Mouse (Mus musculus) inflammation-experienced regulatory T-cells, adult 6 months (primary cell): Measurements from ENCODE around the gene Il17ra. TPM values are rescaled to one million over a fixed set of nuclear protein-coding genes. Genes with fewer than 3 reads are reported as not detected.

Source experiments
- ATAC-seq: one replicate; pipeline ENCODE4 v1.8.0; 2017
- polyA plus RNA-seq, 3 experiments: library from polyadenylated mRNA; unstranded; fragments of 100-300 nt; shearing (Covaris generic); gene quantifications; one replicate each; pipeline ENCODE4 v1.2.1; 2017

The Il17ra gene
- polyA plus RNA-seq, 3 experiments from 2014 or later, result 9.7 to 27.4 (median 25.2) TPM

DNA sequence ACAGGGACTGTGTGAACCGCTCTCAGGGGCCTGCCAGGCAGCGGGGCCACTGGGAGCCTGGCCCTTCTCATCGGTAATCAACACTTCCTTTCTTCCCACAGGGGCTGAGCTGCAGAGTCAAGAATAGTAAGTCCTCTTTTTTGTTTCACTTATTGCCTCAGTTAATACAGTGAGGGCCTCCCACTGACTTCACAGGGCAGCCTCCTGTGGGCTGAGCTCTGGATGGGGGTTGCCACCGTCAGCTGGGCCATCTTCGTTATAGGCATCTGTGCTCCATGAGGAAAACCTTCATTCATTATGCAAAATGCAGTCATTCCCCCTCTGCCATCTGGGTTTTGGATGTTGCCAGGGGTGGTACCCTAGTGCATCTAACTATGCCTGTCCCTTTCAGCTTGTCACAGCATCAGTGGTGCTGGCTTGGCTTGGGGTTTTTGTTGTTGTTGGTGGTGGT is 9.0 kb downstream of the Il17ra start:
- no peak for ATAC-seq

- ATAC-seq, result no peak
Measured at GRCm38 (mm10) chr6:120472455-120473140, 9.6 kb downstream of the Il17ra start.

- no peak for ATAC-seq
Measured at GRCm38 (mm10) chr6:120473427-120473826, 10.4 kb downstream of the Il17ra start.

DNA sequence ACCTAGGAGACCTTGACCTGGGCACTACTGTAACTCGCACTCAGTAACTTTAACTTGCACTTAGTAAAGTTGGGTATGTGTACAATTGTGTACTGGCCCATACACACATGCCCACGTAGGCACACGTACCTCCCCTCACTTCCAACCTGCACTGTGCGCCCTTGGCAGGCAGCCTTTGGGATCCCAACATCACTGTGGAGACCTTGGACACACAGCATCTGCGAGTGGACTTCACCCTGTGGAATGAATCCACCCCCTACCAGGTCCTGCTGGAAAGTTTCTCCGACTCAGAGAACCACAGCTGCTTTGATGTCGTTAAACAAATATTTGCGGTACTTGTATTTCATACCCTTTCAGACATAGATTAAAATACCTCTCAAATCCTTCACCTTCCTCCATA is 12.2 kb downstream of the Il17ra start:
- no peak for ATAC-seq

- ATAC-seq, result no peak
Measured at GRCm38 (mm10) chr6:120479302-120479701, 16.3 kb downstream of the Il17ra start.

DNA sequence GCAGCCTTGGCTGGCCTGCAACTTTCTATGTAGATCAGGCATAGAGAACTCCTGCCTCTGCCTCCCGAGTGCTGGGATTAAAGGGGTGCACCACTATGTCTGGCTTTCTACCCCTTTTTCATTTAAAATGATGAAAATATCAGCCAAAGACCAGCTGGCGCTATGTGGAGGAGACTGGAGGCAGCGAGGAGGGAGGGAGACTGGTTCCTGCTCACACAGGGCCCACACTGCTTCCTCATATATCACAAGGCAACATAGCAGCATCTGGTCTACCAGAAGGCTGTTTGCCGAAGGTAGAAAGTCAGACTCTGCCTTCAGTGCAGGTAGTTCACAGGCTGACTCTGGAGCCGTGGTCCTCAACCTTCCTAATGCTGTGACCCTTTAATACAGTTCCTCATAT is 17.3 kb downstream of the Il17ra start:
- no peak for ATAC-seq

- no peak for ATAC-seq
Measured at GRCm38 (mm10) chr6:120481538-120481937, 18.5 kb downstream of the Il17ra start.

- no peak for ATAC-seq
Measured at GRCm38 (mm10) chr6:120482021-120482420, 19.0 kb downstream of the Il17ra start.

- peak; percentile 4 for ATAC-seq
Measured at GRCm38 (mm10) chr6:120482756-120483155, 19.7 kb downstream of the Il17ra start.

GRCm38 (mm10) chr6:120483211-120483626 is 20.2 kb downstream of the Il17ra start:
- peak; percentile 58 for ATAC-seq

- ATAC-seq, result no peak
Measured at GRCm38 (mm10) chr6:120485038-120485437, 22.0 kb downstream of the Il17ra start.

DNA sequence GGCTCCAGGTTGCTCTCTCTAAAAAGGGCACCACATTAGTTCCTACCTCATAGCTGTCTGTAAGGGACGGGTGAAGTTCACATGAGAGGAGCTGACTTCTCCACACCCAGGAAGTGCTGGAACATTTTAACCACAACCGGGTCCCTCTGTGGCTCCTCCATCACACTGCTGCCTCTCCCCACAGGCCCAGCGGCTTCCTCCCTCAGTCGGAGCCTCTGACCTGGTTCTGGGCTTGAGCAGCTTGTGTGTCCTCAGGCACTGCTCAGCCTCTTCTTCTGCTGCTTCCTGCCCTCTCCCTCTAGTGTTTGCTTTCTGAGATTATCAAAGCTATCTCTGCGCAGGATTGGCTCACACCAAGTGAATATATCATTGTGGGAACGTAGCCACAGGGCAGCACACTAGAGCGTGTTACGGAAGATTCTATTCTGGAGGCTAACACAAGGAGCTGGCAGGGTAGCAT is 23.0 kb downstream of the Il17ra start:
- peak; percentile 65 for ATAC-seq

DNA sequence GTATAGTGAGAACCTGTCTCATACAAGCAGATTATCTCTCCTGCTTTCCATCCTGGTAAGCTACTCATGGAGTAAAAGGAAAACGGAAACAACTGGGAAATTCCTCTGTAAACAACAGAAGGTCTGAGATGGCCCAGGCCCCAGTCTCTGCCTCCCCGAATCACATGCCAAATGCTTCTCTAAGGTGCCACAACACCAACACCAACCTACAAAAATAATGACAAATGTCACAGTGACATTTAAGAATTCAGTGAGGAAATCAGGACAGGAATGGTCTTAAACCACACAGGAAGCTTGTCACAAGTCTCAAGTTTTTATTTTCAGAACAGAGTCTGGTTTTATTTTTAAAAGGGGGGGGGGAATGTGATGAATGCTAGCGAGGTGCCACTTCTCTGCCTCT is 25.6 kb downstream of the Il17ra start:
- peak; percentile 29 for ATAC-seq

GRCm38 (mm10) chr6:120489461-120489860 is 26.4 kb downstream of the Il17ra start:
- ATAC-seq, result no peak

DNA sequence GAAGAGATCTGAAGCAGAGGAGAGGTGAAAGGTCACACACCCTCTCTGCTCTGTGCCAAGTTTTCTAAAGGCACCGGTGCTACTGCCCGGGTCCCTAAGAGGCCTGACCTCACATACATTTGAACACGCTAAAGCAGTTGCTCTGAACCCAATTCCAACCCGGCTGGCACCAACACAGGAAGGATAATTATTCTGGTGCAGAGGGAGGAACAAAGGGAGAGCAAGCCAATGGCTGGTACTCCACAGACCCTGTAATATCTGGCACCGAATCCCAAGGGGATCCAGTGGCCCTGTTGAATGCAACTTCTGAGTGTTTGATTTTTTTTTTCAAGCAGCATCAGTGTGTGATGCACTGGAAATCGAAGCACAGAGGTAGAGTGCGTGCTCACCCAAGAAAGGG is 28.0 kb downstream of the Il17ra start:
- no peak for ATAC-seq

GRCm38 (mm10) chr6:120491862-120492498 is 28.9 kb downstream of the Il17ra start:
- peak; percentile 39 for ATAC-seq

DNA sequence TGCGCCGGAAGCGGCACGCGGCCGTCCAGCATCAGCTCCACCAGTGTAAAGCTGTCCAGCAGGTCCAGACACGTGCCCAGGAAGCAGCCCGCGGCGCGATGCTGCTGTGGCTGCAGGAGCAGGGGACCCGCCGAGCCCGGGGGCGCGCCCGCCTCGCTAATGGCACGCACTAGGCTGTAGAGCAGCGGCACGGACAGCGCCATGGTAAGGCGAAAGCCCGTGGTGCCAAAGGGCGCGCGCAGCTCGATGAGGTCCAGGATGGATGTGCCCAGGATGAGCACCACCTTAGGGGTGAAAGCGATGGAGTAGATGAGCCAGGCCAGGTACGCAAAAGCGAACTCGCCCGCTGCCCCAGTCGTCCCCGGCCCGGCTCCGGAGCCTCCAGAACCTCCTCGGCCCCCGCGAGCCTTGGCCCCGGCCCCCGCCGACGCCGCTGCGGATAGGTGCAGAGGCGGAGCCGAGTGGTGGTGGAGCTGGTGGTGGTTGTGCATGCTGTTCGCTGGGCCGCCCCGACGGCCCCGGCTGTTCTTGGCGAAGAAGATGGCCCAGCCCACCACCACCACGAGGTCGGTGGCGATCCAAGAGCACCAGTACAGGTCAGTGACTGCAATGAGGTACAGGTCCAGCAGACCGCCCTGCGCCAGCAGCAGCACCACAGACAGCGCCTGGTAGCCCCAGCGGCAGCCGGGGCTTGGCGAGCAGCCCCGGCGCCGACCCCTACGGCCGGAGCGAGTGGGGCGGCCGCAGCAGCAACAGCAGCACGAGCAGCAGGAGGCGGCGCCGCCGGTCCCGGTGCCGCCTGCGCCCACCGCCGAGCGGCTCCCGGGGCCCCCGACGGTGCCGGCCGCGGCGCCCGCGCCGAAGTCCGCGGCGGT is 29.7 kb downstream of the Il17ra start:
- peak; percentile 36 for ATAC-seq

GRCm38 (mm10) chr6:120493374-120494181 is 30.5 kb downstream of the Il17ra start, which contains the start of gene Tmem121b:
TSS of gene Tmem121b (minus strand) at chr6:120493807.
- ATAC-seq, result peak; percentile 19

DNA sequence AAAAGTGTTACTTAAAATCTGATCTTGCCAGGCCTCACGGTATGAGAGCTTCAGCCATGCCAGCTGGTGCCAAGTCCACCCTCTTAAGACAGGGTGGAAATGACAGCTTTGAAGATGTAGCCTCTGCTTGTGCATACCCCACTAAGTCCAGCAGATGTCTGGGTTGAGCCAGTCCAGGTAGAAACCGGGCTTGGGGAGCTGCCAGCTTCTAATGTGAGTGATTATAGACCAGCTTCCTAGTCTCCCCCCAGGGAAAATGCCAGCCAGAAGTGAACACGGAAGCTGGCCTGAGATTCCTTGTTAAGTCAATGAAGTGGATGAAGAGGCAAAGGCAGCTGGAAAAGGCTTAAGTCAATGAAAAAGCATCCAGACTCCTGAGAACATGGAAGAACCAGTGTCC is 33.5 kb downstream of the Il17ra start:
- no peak for ATAC-seq

DNA sequence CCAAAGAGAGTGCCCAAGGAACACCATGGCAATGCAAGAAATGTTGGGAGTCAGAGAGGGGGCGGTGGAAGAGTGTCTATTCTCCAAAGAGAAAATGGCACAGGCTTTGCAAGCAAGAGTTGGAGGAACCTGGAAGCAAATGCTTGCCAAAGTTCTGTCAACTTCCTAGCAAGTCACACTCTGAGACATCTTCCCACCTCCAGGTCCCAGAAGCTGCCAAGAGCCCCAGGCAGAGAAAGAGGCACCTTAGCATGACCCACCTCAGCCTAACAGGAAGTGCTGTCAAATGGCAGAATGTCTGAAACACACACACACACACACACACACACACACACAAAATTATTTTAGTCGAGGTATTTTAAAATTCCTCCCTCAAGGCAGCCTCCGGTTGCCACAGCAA is 41.0 kb downstream of the Il17ra start:
- ATAC-seq, result no peak

DNA sequence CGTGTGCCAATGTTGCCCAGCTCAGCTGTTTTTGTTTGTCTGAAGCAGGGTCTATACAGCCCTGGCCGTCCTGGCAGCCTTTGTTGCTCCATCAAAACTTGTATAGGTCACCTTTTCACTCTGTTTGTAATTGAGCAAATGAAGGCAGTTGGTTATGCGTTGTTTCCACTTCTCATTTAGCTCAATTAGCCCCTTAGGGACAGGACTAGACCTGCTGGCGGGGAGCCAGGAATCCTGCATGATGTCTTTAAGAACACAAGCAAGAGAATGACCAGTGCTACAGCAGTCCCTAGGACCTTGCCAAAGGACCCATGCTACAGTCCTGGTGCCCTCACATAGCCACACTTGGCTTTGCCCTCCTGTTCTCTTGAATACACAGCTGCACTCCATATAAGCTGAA is 42.5 kb downstream of the Il17ra start:
- no peak for ATAC-seq

DNA sequence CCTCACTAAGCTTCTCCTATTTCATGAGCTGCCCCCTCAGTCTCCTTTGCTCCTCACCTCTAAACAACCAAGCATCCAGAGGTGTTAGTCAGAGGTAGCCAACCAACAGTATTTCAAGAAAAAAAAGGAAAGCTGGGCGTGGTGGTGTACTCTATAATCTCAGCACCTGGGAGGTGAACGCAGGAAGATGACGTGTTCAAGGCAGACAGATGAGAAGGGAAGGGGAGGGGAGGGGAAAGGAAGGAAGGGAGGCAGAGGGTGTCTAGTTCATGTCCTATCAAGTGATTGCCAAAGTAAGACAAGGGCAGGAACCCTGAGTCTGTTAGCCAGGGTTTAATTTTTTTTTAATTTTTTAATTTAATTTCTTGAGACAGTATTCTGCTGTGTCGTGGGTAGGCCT is 45.6 kb downstream of the Il17ra start:
- ATAC-seq, result peak; percentile 53
